Mouse (Mus musculus): ENCODE data around the gene Snx15.

GRCm38 (mm10) chr19:6082156-6082555 lies 45.9 kb downstream of the Snx15 start, which contains the start of gene Gm28374:
- TF ChIP-seq CTCF (IDR thresholded peaks at IDR 0.05; ENCODE audit: control insufficient read depth, insufficient read depth, insufficient read length) (no peak), FOSL1 (IDR thresholded peaks at IDR 0.05; ENCODE audit: insufficient read depth, low read length, poor library complexity, severe bottlenecking) (no peak)
